Mouse (Mus musculus) hindbrain, embryonic 16.5 days (tissue): ENCODE results near the gene Racgap1. TPM values are rescaled to one million over a fixed set of nuclear protein-coding genes. Genes with fewer than 3 reads are reported as not detected.

Experiments used
- ATAC-seq: fragments of 200-750 bp; cut with Nextera tagmentation; 2 replicates; pipeline ENCODE4 v1.8.0; 2017; ENCODE audit warnings: moderate TSS enrichment, moderate library complexity
- H3K27ac ChIP-seq: fragments of 300-500 bp; sonication (generic); 2 replicates; pipeline ENCODE4 v1.5.1; 2014; ENCODE audit warnings: low read depth, mild to moderate bottlenecking, control low read depth, low read length, moderate library complexity
- H3K27me3 ChIP-seq: fragments of 300-500 bp; sonication (generic); replicated peaks from 2 replicates; pipeline ENCODE4 v1.6.1; 2014; ENCODE audit warnings: low read length; ENCODE audit not compliant: control insufficient read depth, insufficient read depth
- H3K36me3 ChIP-seq: fragments of 300-500 bp; sonication (generic); 2 replicates; pipeline ENCODE4 v1.6.1; 2014; ENCODE audit warnings: mild to moderate bottlenecking, low read length, moderate library complexity, mixed read lengths; ENCODE audit not compliant: control insufficient read depth, insufficient read depth
- H3K4me1 ChIP-seq: fragments of 300-500 bp; sonication (generic); 2 replicates; pipeline ENCODE4 v1.6.1; 2014; ENCODE audit warnings: low read depth, low read length; ENCODE audit not compliant: control insufficient read depth, insufficient read depth
- H3K4me2 ChIP-seq: fragments of 300-500 bp; sonication (generic); 2 replicates; pipeline ENCODE4 v1.6.1; 2014; ENCODE audit warnings: mild to moderate bottlenecking, low read length, control low read depth, moderate library complexity
- H3K4me3 ChIP-seq: fragments of 300-500 bp; sonication (generic); 2 replicates; pipeline ENCODE4 v1.5.1; 2014; ENCODE audit warnings: mild to moderate bottlenecking, low read length, control low read depth, moderate library complexity
- H3K9ac ChIP-seq: fragments of 300-500 bp; sonication (generic); 2 replicates; pipeline ENCODE4 v1.6.1; 2014; ENCODE audit warnings: low read depth, mild to moderate bottlenecking, control low read depth, low read length, moderate library complexity
- H3K9me3 ChIP-seq: fragments of 300-500 bp; sonication (generic); 2 replicates; pipeline ENCODE4 v1.6.1; 2014; ENCODE audit warnings: mild to moderate bottlenecking, low read length, moderate library complexity; ENCODE audit not compliant: control insufficient read depth
- WGBS: fragments of 180-500 bp; shearing (Covaris S2); extraction: QIAGEN DNeasy Blood & Tissue Kit; methylation state at CpG from one replicate; pipeline ENCODE4 v1.1.7; 2014; 5-methylcytosine and 5-hydroxymethylcytosine counted together
- polyA plus RNA-seq: library from polyadenylated mRNA; unstranded; fragments of >200 nt; fragmentation: Nextera tagmentation; extraction: Ambion mirVana; gene quantifications from 2 replicates; pipeline ENCODE4 v1.2.1, GENCODE M21; 2015

Racgap1 gene
- polyA plus RNA-seq, 1 experiment from 2014 or later: 56.7 TPM

- H3K9me3 ChIP-seq: no peaks in the 10 kb centered on the region
- H3K27ac ChIP-seq: peak overlapping the region; percentile 93
- no peaks in the 10 kb centered on the region for H3K36me3 ChIP-seq
- H3K4me3 ChIP-seq: no peak overlapping the region
- no peak overlapping the region; the same call in 1 of the 2 replicates for H3K9ac ChIP-seq
- peaks cover 57% of the 10 kb centered on the region for H3K4me1 ChIP-seq
- H3K4me2 ChIP-seq: peak overlapping the region; percentile 80
- ATAC-seq: no peak
- no peaks in the 10 kb centered on the region for H3K27me3 ChIP-seq
- WGBS: 0% methylated on average over 1 of the region's 1 CpGs
Measured at GRCm38 (mm10) chr15:99669392-99669791, 17.9 kb upstream of the Racgap1 start.

- peak overlapping the region; percentile 38 for H3K4me2 ChIP-seq
- H3K27ac ChIP-seq: peak overlapping the region; percentile 54; the same call in 1 of the 2 replicates
- H3K9me3 ChIP-seq: no peaks in the 10 kb centered on the region
- no peak for ATAC-seq
- peaks cover 61% of the 10 kb centered on the region for H3K4me1 ChIP-seq
- no peaks in the 10 kb centered on the region for H3K27me3 ChIP-seq
- no peaks in the 10 kb centered on the region for H3K36me3 ChIP-seq
- H3K9ac ChIP-seq: peak overlapping the region; percentile 36; the same call in 1 of the 2 replicates
- H3K4me3 ChIP-seq: no peak overlapping the region
- WGBS: 2% methylated on average over 12 of the region's 12 CpGs
Measured at GRCm38 (mm10) chr15:99668881-99669280, 17.4 kb upstream of the Racgap1 start.

GRCm38 (mm10) chr15:99667544-99667943 lies 16.1 kb upstream of the Racgap1 start:
- H3K27ac ChIP-seq: no peak overlapping the region
- H3K4me3 ChIP-seq: no peak overlapping the region
- ATAC-seq: no peak
- no peak overlapping the region for H3K4me2 ChIP-seq
- peaks cover 49% of the 10 kb centered on the region for H3K4me1 ChIP-seq
- H3K27me3 ChIP-seq: no peaks in the 10 kb centered on the region
- no peaks in the 10 kb centered on the region for H3K36me3 ChIP-seq
- no peaks in the 10 kb centered on the region for H3K9me3 ChIP-seq
- H3K9ac ChIP-seq: no peak overlapping the region
- 98% methylated on average over 2 of the region's 2 CpGs for WGBS

GRCm38 (mm10) chr15:99664600-99665451 lies 13.4 kb upstream of the Racgap1 start:
- peaks cover 37% of the 10 kb centered on the region for H3K4me1 ChIP-seq
- peak overlapping the region; percentile 86 for H3K27ac ChIP-seq
- H3K4me2 ChIP-seq: peak overlapping the region; percentile 89
- peak overlapping the region; percentile 77 for H3K9ac ChIP-seq
- H3K36me3 ChIP-seq: no peaks in the 10 kb centered on the region
- no peaks in the 10 kb centered on the region for H3K9me3 ChIP-seq
- peak; percentile 59 for ATAC-seq
- H3K27me3 ChIP-seq: no peaks in the 10 kb centered on the region
- WGBS: 1% methylated on average over 44 of the region's 52 CpGs
- peak overlapping the region; percentile 45 for H3K4me3 ChIP-seq

- H3K36me3 ChIP-seq: no peaks in the 10 kb centered on the region
- H3K27me3 ChIP-seq: no peaks in the 10 kb centered on the region
- H3K4me3 ChIP-seq: peak overlapping the region; percentile 45
- WGBS: 4% methylated on average over 17 of the region's 17 CpGs
- no peaks in the 10 kb centered on the region for H3K9me3 ChIP-seq
- peak overlapping the region; percentile 89 for H3K4me2 ChIP-seq
- peak overlapping the region; percentile 86 for H3K27ac ChIP-seq
- ATAC-seq: no peak; the same call in 1 of the 2 replicates
- peaks cover 31% of the 10 kb centered on the region for H3K4me1 ChIP-seq
- H3K9ac ChIP-seq: peak overlapping the region; percentile 77
Measured at GRCm38 (mm10) chr15:99663964-99664599, 12.6 kb upstream of the Racgap1 start.

GRCm38 (mm10) chr15:99662371-99662770 lies 10.9 kb upstream of the Racgap1 start:
- Histone ChIP-seq H3K27ac (no peak overlapping the region), H3K4me2 (no peak overlapping the region), H3K4me3 (no peak overlapping the region), H3K9ac (no peak overlapping the region), H3K27me3 (no peaks in the 10 kb centered on the region), H3K36me3 (no peaks in the 10 kb centered on the region), H3K4me1 (peaks cover 25% of the 10 kb centered on the region), H3K9me3 (no peaks in the 10 kb centered on the region)
- 64% methylated on average over 7 of the region's 7 CpGs for WGBS
- ATAC-seq: no peak

GRCm38 (mm10) chr15:99661121-99661830 lies 9.8 kb upstream of the Racgap1 start:
- no peaks in the 10 kb centered on the region for H3K36me3 ChIP-seq
- no peak overlapping the region for H3K27ac ChIP-seq
- no peak overlapping the region for H3K4me3 ChIP-seq
- H3K9me3 ChIP-seq: no peaks in the 10 kb centered on the region
- no peak overlapping the region for H3K9ac ChIP-seq
- H3K4me2 ChIP-seq: no peak overlapping the region
- 88% methylated on average over 15 of the region's 15 CpGs for WGBS
- peaks cover 23% of the 10 kb centered on the region for H3K4me1 ChIP-seq
- H3K27me3 ChIP-seq: no peaks in the 10 kb centered on the region
- no peak for ATAC-seq

- no peaks in the 10 kb centered on the region for H3K36me3 ChIP-seq
- ATAC-seq: no peak
- H3K4me3 ChIP-seq: no peak overlapping the region
- no peaks in the 10 kb centered on the region for H3K27me3 ChIP-seq
- no peaks in the 10 kb centered on the region for H3K9me3 ChIP-seq
- no peak overlapping the region for H3K4me2 ChIP-seq
- peaks cover 10% of the 10 kb centered on the region for H3K4me1 ChIP-seq
- 63% methylated on average over 2 of the region's 2 CpGs for WGBS
- no peak overlapping the region for H3K9ac ChIP-seq
- no peak overlapping the region for H3K27ac ChIP-seq
Measured at GRCm38 (mm10) chr15:99658437-99658836, 7.0 kb upstream of the Racgap1 start.

GRCm38 (mm10) chr15:99655956-99656355 lies 4.5 kb upstream of the Racgap1 start:
- Histone ChIP-seq H3K9ac (no peak overlapping the region), H3K4me1 (peaks cover 12% of the 10 kb centered on the region), H3K27ac (no peak overlapping the region), H3K27me3 (no peaks in the 10 kb centered on the region), H3K4me2 (no peak overlapping the region; the same call in 1 of the 2 replicates), H3K9me3 (no peaks in the 10 kb centered on the region), H3K4me3 (no peak overlapping the region), H3K36me3 (no peaks in the 10 kb centered on the region)
- 39% methylated on average over 9 of the region's 9 CpGs for WGBS
- no peak for ATAC-seq
